Mouse (Mus musculus) erythroid progenitor cell, adult 5-6 weeks (primary cell): ENCODE data around the gene Dnajc28. TPM values are rescaled to one million over a fixed set of nuclear protein-coding genes. Genes with fewer than 3 reads are reported as not detected.
A peak's percentile ranks its signal among the peaks of the same experiment; 100 is the strongest.
"Not testable (repeated sequence)": the region's sequence is repeated elsewhere in the genome, so short reads cannot be mapped to it uniquely, and the experiment has no call there.

ENCODE experiments used
- ATAC-seq: replicated peaks from 2 replicates; pipeline ENCODE4 v1.8.0; 2016; ENCODE audit warnings: moderate number of reproducible peaks, mild to moderate bottlenecking, moderate TSS enrichment, inconsistent platforms; ENCODE audit not compliant: poor library complexity, low FRiP score, severe bottlenecking
- total RNA-seq, 2 experiments: library from RNA; stranded (forward) in 1 of 2; stranded (reverse) in 1 of 2; fragments of 150-400 nt in 1 of 2; fragments of 186-747, 209-891 nt in 1 of 2; gene quantifications; 2 replicates each; pipeline versions ENCODE4 v1.2.3 to v1.2.4; 2015 to 2017; ENCODE audit warnings: low replicate concordance in 2 of 2

The Dnajc28 gene
- total RNA-seq (2015; ENCODE audit: low replicate concordance), result 1.3 and 2.2 TPM in 2 replicates
- total RNA-seq (2017; ENCODE audit: low replicate concordance), result 3.1 and 3.5 TPM in 2 replicates

- peak; percentile 96 for ATAC-seq
These were observed at the start of gene Dnajc28 for GRCm38 (mm10) chr16:91618511-91619501. Dnajc28 (minus strand) TSS chr16:91619026.

- no peak for ATAC-seq
These were observed 45.0 kb upstream of the Dnajc28 start for GRCm38 (mm10) chr16:91663795-91664194.

- no peak for ATAC-seq
These were observed 43.5 kb upstream of the Dnajc28 start for GRCm38 (mm10) chr16:91662336-91662735.

GRCm38 (mm10) chr16:91661397-91661796, 42.6 kb upstream of the Dnajc28 start:
- no peak for ATAC-seq

- ATAC-seq, result no peak
These were observed 41.0 kb upstream of the Dnajc28 start for GRCm38 (mm10) chr16:91659798-91660197.

GRCm38 (mm10) chr16:91658471-91658870, 39.6 kb upstream of the Dnajc28 start:
- ATAC-seq, result no peak

GRCm38 (mm10) chr16:91657285-91657684, 38.5 kb upstream of the Dnajc28 start:
- ATAC-seq, result no peak

- no peak for ATAC-seq
These were observed 36.5 kb upstream of the Dnajc28 start for GRCm38 (mm10) chr16:91655285-91655684.

- ATAC-seq, result no peak
These were observed 33.4 kb upstream of the Dnajc28 start for GRCm38 (mm10) chr16:91652191-91652590.

- ATAC-seq, result no peak
These were observed 31.0 kb upstream of the Dnajc28 start for GRCm38 (mm10) chr16:91649781-91650180.

GRCm38 (mm10) chr16:91649246-91649645, 30.4 kb upstream of the Dnajc28 start:
- no peak for ATAC-seq

GRCm38 (mm10) chr16:91648220-91648550, 29.4 kb upstream of the Dnajc28 start:
- ATAC-seq, result peak; percentile 56

- peak; percentile 89 for ATAC-seq
These were observed 28.8 kb upstream of the Dnajc28 start, which contains the start of gene Son for GRCm38 (mm10) chr16:91647461-91648219. Son (plus strand) TSS chr16:91647506.

- ATAC-seq, result peak; percentile 89
These were observed 28.0 kb upstream of the Dnajc28 start, which contains the start of gene Gart for GRCm38 (mm10) chr16:91646681-91647419. Gart (minus strand) TSS chr16:91646952.

- no peak for ATAC-seq
These were observed 27.3 kb upstream of the Dnajc28 start for GRCm38 (mm10) chr16:91645995-91646602.

GRCm38 (mm10) chr16:91645420-91645819, 26.6 kb upstream of the Dnajc28 start:
- ATAC-seq, result not testable (repeated sequence)

GRCm38 (mm10) chr16:91644901-91645300, 26.1 kb upstream of the Dnajc28 start:
- no peak for ATAC-seq

- no peak for ATAC-seq
These were observed 21.3 kb upstream of the Dnajc28 start for GRCm38 (mm10) chr16:91640171-91640570.

- no peak for ATAC-seq
These were observed 20.8 kb upstream of the Dnajc28 start for GRCm38 (mm10) chr16:91639636-91640035.
